Mouse (Mus musculus): ENCODE results near the gene Anapc11. TPM values are rescaled to one million over a fixed set of nuclear protein-coding genes. Genes with fewer than 3 reads are reported as not detected.

The Anapc11 gene
- polyA plus RNA-seq, 1 experiment, result 128 TPM

GRCm38 (mm10) chr11:120647047-120647830, 49.0 kb downstream of the Anapc11 start:
- Histone ChIP-seq H3K27ac (ENCODE audit: insufficient read depth, low read depth, low read length) (peak overlapping the region; percentile 36), H3K4me3 (ENCODE audit: insufficient read depth, low read length) (peak overlapping the region; percentile 44; the same call in 1 of the 2 replicates), H3K4me1 (ENCODE audit: control insufficient read depth, insufficient read depth, low read length) (peaks cover 33% of the 10 kb centered on the region)
- TF ChIP-seq POLR2A (IDR thresholded peaks at IDR 0.05; ENCODE audit: borderline replicate concordance, low read depth, low read length) (no peak), CTCF (IDR thresholded peaks at IDR 0.05; ENCODE audit: low read depth, low read length) (no peak)

- peak within 1 kb of the TSS; percentile 36 for H3K27ac ChIP-seq (ENCODE audit: insufficient read depth, low read depth, low read length)
- H3K4me3 ChIP-seq (ENCODE audit: insufficient read depth, low read length), result peak within 1 kb of the TSS; percentile 44
- H3K4me1 ChIP-seq (ENCODE audit: control insufficient read depth, insufficient read depth, low read length), result peaks cover 28% of the 10 kb centered on the region
- TF ChIP-seq CTCF (IDR thresholded peaks at IDR 0.05; ENCODE audit: low read depth, low read length) (no peak), POLR2A (IDR thresholded peaks at IDR 0.05; ENCODE audit: borderline replicate concordance, low read depth, low read length) (no peak)
Measured at GRCm38 (mm10) chr11:120648001-120648476, 49.8 kb downstream of the Anapc11 start, which contains the start of gene Myadml2. Myadml2 (minus strand) TSS chr11:120648158.

- Histone ChIP-seq H3K27ac (ENCODE audit: insufficient read depth, low read depth, low read length) (no peak overlapping the region), H3K4me3 (ENCODE audit: insufficient read depth, low read length) (no peak overlapping the region), H3K4me1 (ENCODE audit: control insufficient read depth, insufficient read depth, low read length) (peaks cover 20% of the 10 kb centered on the region)
- TF ChIP-seq CTCF (IDR thresholded peaks at IDR 0.05; ENCODE audit: low read depth, low read length) (no peak), POLR2A (IDR thresholded peaks at IDR 0.05; ENCODE audit: borderline replicate concordance, low read depth, low read length) (no peak)
Measured at GRCm38 (mm10) chr11:120651872-120652271, 53.7 kb downstream of the Anapc11 start.

DNA sequence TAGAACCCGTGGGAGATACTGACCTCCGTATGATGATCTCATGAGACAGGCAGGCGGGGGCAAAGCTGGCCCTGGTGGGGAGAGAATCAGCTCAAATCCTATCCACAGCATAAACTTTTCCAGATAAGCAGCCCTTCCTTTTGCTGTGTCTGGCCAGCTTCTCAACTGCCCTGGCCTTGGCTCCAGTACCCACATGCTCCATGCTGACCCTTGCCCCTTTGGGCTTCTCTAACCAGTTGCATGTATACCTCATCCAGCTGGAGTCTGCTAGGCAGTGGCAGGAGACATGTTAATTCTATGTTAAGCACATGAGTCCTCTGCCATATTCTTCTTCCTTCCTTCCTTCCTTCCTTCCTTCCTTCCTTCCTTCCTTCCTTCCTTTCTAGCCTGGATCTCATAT, 56.5 kb downstream of the Anapc11 start:
- TF ChIP-seq CTCF (IDR thresholded peaks at IDR 0.05; ENCODE audit: low read depth, low read length) (no peak), POLR2A (IDR thresholded peaks at IDR 0.05; ENCODE audit: borderline replicate concordance, low read depth, low read length) (no peak)
- no peaks in the 10 kb centered on the region for H3K4me1 ChIP-seq (ENCODE audit: control insufficient read depth, insufficient read depth, low read length)
- no peak overlapping the region for H3K27ac ChIP-seq (ENCODE audit: insufficient read depth, low read depth, low read length)
- no peak overlapping the region for H3K4me3 ChIP-seq (ENCODE audit: insufficient read depth, low read length)

GRCm38 (mm10) chr11:120657301-120657700, 59.1 kb downstream of the Anapc11 start:
- H3K27ac ChIP-seq (ENCODE audit: insufficient read depth, low read depth, low read length), result no peak overlapping the region
- H3K4me3 ChIP-seq (ENCODE audit: insufficient read depth, low read length), result no peak overlapping the region
- TF ChIP-seq POLR2A (IDR thresholded peaks at IDR 0.05; ENCODE audit: borderline replicate concordance, low read depth, low read length) (no peak), CTCF (IDR thresholded peaks at IDR 0.05; ENCODE audit: low read depth, low read length) (no peak)
- H3K4me1 ChIP-seq (ENCODE audit: control insufficient read depth, insufficient read depth, low read length), result no peaks in the 10 kb centered on the region

Other genes starting within 250 kb of the Anapc11 start
- 2,086 and 2,131 TPM in 2 replicates for gene Actg1, start 249.9 kb upstream of the Anapc11 start, polyA plus RNA-seq (2012; ENCODE audit: insufficient read depth, insufficient read length, missing spikeins)
- not detected in 2 replicates for gene Fscn2, start 236.9 kb upstream of the Anapc11 start, polyA plus RNA-seq (2012; ENCODE audit: insufficient read depth, insufficient read length, missing spikeins)
- gene Faap100, start 219.7 kb upstream of the Anapc11 start, polyA plus RNA-seq (2012; ENCODE audit: insufficient read depth, insufficient read length, missing spikeins), result 10.4 and 13.1 TPM in 2 replicates
- 45.6 and 46.6 TPM in 2 replicates for gene Nploc4, start 160.7 kb upstream of the Anapc11 start, polyA plus RNA-seq (2012; ENCODE audit: insufficient read depth, insufficient read length, missing spikeins)
- gene Tspan10, start 155.8 kb upstream of the Anapc11 start, polyA plus RNA-seq (2012; ENCODE audit: insufficient read depth, insufficient read length, missing spikeins), result 0.32 TPM in 1 of 2 replicates, not detected in the other
- 0.49 and 0.62 TPM in 2 replicates for gene Pde6g, start 144.9 kb upstream of the Anapc11 start, polyA plus RNA-seq (2012; ENCODE audit: insufficient read depth, insufficient read length, missing spikeins)
- gene Oxld1, start 140.4 kb upstream of the Anapc11 start, polyA plus RNA-seq (2012; ENCODE audit: insufficient read depth, insufficient read length, missing spikeins), result 11.4 and 15.4 TPM in 2 replicates
- 9.9 and 16.6 TPM in 2 replicates for gene Ccdc137, start 140.3 kb upstream of the Anapc11 start, polyA plus RNA-seq (2012; ENCODE audit: insufficient read depth, insufficient read length, missing spikeins)
- gene Arl16, start 130.8 kb upstream of the Anapc11 start, polyA plus RNA-seq (2012; ENCODE audit: insufficient read depth, insufficient read length, missing spikeins), result 13.0 and 13.6 TPM in 2 replicates
- 43.3 and 46.7 TPM in 2 replicates for gene Mrpl12, start 113.8 kb upstream of the Anapc11 start, polyA plus RNA-seq (2012; ENCODE audit: insufficient read depth, insufficient read length, missing spikeins)
- 62.9 and 65.6 TPM in 2 replicates for gene Slc25a10, start 106.6 kb upstream of the Anapc11 start, polyA plus RNA-seq (2012; ENCODE audit: insufficient read depth, insufficient read length, missing spikeins)
- not detected in 2 replicates for gene Gcgr, start 67.7 kb upstream of the Anapc11 start, polyA plus RNA-seq (2012; ENCODE audit: insufficient read depth, insufficient read length, missing spikeins)
- 63.5 and 64.0 TPM in 2 replicates for gene Mcrip1, start 48.7 kb upstream of the Anapc11 start, polyA plus RNA-seq (2012; ENCODE audit: insufficient read depth, insufficient read length, missing spikeins)
- not detected in 2 replicates for gene Ppp1r27, start 47.3 kb upstream of the Anapc11 start, polyA plus RNA-seq (2012; ENCODE audit: insufficient read depth, insufficient read length, missing spikeins)
- gene P4hb, start 25.2 kb upstream of the Anapc11 start, polyA plus RNA-seq (2012; ENCODE audit: insufficient read depth, insufficient read length, missing spikeins), result 292 and 334 TPM in 2 replicates
- 628 and 760 TPM in 2 replicates for gene Arhgdia, start 16.8 kb upstream of the Anapc11 start, polyA plus RNA-seq (2012; ENCODE audit: insufficient read depth, insufficient read length, missing spikeins)
- gene Alyref, start 56 bp upstream of the Anapc11 start, polyA plus RNA-seq (2012; ENCODE audit: insufficient read depth, insufficient read length, missing spikeins), result 97.5 and 121 TPM in 2 replicates
- 1.4 TPM in 1 of 2 replicates, not detected in the other for gene Npb, start 10.1 kb downstream of the Anapc11 start, polyA plus RNA-seq (2012; ENCODE audit: insufficient read depth, insufficient read length, missing spikeins)
- 52.4 and 64.5 TPM in 2 replicates for gene Pcyt2, start 19.5 kb downstream of the Anapc11 start, polyA plus RNA-seq (2012; ENCODE audit: insufficient read depth, insufficient read length, missing spikeins)
- gene Sirt7, start 26.8 kb downstream of the Anapc11 start, polyA plus RNA-seq (2012; ENCODE audit: insufficient read depth, insufficient read length, missing spikeins), result 78.5 and 91.5 TPM in 2 replicates
- gene Mafg, start 35.2 kb downstream of the Anapc11 start, polyA plus RNA-seq (2012; ENCODE audit: insufficient read depth, insufficient read length, missing spikeins), result 76.0 and 77.5 TPM in 2 replicates
- 0.61 and 0.78 TPM in 2 replicates for gene Pycr1, start 45.3 kb downstream of the Anapc11 start, polyA plus RNA-seq (2012; ENCODE audit: insufficient read depth, insufficient read length, missing spikeins)
- not detected in 2 replicates for gene Myadml2, start 49.7 kb downstream of the Anapc11 start, polyA plus RNA-seq (2012; ENCODE audit: insufficient read depth, insufficient read length, missing spikeins)
- gene Notum, start 62.8 kb downstream of the Anapc11 start, polyA plus RNA-seq (2012; ENCODE audit: insufficient read depth, insufficient read length, missing spikeins), result not detected in 2 replicates
- gene Aspscr1, start 74.6 kb downstream of the Anapc11 start, polyA plus RNA-seq (2012; ENCODE audit: insufficient read depth, insufficient read length, missing spikeins), result 42.8 and 50.5 TPM in 2 replicates
- 109 and 110 TPM in 2 replicates for gene Cenpx, start 115.3 kb downstream of the Anapc11 start, polyA plus RNA-seq (2012; ENCODE audit: insufficient read depth, insufficient read length, missing spikeins)
- gene Lrrc45, start 115.5 kb downstream of the Anapc11 start, polyA plus RNA-seq (2012; ENCODE audit: insufficient read depth, insufficient read length, missing spikeins), result 34.3 and 46.1 TPM in 2 replicates
- gene Rac3, start 123.0 kb downstream of the Anapc11 start, polyA plus RNA-seq (2012; ENCODE audit: insufficient read depth, insufficient read length, missing spikeins), result 14.3 and 18.1 TPM in 2 replicates
- gene Dcxr, start 128.9 kb downstream of the Anapc11 start, polyA plus RNA-seq (2012; ENCODE audit: insufficient read depth, insufficient read length, missing spikeins), result 65.0 and 65.6 TPM in 2 replicates
- gene Cbr2, start 133.7 kb downstream of the Anapc11 start, polyA plus RNA-seq (2012; ENCODE audit: insufficient read depth, insufficient read length, missing spikeins), result 57.0 and 81.4 TPM in 2 replicates
- 13.2 and 32.4 TPM in 2 replicates for gene Hmga1b, start 164.4 kb downstream of the Anapc11 start, polyA plus RNA-seq (2012; ENCODE audit: insufficient read depth, insufficient read length, missing spikeins)
- 18.3 and 22.6 TPM in 2 replicates for gene Rfng, start 185.8 kb downstream of the Anapc11 start, polyA plus RNA-seq (2012; ENCODE audit: insufficient read depth, insufficient read length, missing spikeins)
- gene Gps1, start 185.9 kb downstream of the Anapc11 start, polyA plus RNA-seq (2012; ENCODE audit: insufficient read depth, insufficient read length, missing spikeins), result 34.7 and 41.1 TPM in 2 replicates
- 22.7 and 28.5 TPM in 2 replicates for gene Dus1l, start 198.0 kb downstream of the Anapc11 start, polyA plus RNA-seq (2012; ENCODE audit: insufficient read depth, insufficient read length, missing spikeins)
- gene Fasn, start 226.1 kb downstream of the Anapc11 start, polyA plus RNA-seq (2012; ENCODE audit: insufficient read depth, insufficient read length, missing spikeins), result 6.9 and 8.1 TPM in 2 replicates